Mouse (Mus musculus) mouse embryonic stem cell (cell line): ENCODE results near the gene Tstd1.

Experiments used
- in situ Hi-C, 2 experiments: fragments of 300-500 bp; cut with MboI; formaldehyde crosslinking; loops; 1 replicate in 1 of 2; 3 replicates in 1 of 2; pipeline ENCODE4 v1.14.3; 2019 to 2020; ENCODE audit warnings: low sequenced_read_pairs in 2 of 2, low pct_unique_long_range_greater_than_20kb in 1 of 2, mixed read lengths in 1 of 2; ENCODE audit not compliant: unreplicated experiment in 1 of 2

Tstd1 gene

DNA sequence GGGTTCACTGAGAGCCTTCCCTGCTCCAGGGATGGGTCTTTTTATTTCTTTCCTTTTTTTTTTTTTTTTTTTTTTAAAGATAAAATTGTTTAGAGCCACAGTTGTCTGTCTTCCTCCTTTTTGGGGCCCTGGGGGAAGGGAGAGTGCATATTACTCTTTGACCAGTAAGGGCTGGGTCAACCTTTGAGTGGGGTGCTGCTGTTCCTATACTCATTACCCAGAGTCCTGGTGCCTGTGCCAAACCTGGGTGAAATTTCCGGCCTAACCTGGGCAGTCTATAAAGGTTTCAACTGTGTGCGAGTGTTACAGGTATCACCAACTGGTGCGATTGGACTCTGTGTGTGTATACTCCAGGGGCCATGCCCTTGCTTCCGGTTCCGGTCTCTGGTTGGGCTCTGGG lies at the start of gene Tstd1:
TSS of gene Tstd1 (plus strand) at position 213 of the 400 bp plus-strand sequence.
- in situ Hi-C loops, result no loop called here

DNA sequence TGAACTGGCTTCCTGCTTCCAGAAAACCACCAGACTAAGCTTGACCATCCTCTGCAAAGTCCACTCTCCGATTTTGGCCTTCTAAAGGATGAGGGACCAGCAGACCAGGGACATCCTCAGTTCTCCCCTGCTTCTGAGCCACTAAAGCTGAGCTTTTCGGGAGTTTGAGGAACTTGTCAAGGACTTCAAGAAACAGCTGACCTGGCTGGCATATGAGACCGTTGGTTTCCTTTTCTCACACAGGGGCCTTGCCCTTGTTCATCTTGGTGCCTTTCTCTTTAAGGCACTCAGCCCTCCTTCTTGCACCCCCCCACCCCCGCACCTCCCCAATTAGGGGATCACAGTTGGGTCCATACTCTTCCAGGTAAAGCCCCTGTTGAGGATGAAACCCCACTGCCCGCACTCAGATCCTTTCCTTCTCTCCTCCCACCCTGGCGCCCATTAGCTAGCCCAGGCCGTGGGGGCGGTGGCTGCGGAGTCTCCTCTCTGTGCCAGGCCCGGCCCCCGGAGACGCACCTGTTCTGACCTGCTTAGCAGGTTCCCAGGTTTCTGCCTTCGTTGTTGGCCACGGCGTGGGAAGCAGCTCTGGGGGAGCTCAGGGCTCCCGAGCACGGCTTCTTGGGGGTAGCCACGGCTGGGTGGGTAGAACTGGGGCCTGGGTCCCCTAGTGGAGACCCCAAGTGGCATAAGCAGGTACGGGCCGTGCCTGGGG lies 48.7 kb upstream of the Tstd1 start, which contains the start of gene Nectin4:
TSS of gene Nectin4 (plus strand) at position 255 of the 712 bp plus-strand sequence.
- in situ Hi-C loops, result loop anchor here (10.0 kb wide), 1 partner anchor 105 kb away; no protein-coding TSS in a partner anchor

DNA sequence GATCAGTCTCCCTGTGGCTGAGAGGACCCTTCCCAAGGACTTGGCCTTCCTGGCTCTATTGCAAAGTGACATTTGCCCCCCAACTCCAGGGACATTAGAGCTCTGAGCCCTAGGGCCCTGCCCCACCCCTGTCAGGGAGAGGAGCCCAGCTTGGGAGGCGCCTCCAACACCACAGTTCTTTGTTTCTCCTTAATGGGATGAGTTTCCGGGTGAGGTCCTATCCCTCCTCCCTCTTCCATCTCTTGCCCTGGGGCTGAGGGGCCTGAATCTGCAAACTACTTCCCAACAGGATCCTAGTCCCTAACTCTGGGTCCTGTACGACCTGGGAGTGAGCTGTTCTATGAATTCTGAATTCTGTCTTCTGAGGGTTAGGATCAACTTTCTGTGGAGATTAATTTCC lies 45.8 kb upstream of the Tstd1 start:
- in situ Hi-C loops, result no loop called here

DNA sequence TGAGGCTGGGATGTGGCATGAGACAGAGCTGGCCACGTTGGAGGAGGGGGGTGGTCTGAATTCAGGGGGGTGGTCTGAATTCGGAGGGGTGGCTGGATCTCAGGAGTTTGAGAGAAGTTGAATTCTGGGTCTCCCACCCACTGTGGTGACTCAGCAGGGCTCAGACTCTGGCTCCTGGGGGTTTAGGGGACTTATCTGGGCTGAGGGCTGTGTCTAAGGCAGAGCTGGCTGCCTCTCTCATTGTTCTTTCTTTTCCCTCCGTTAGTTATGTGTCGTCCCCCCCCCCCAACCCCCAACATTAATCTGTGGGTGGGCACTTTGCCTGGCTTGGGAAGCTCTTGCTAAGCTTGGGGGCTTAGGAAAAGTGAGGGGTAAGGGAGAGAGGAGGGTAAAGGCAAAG lies 44.7 kb upstream of the Tstd1 start:
- in situ Hi-C loops, result no loop called here

DNA sequence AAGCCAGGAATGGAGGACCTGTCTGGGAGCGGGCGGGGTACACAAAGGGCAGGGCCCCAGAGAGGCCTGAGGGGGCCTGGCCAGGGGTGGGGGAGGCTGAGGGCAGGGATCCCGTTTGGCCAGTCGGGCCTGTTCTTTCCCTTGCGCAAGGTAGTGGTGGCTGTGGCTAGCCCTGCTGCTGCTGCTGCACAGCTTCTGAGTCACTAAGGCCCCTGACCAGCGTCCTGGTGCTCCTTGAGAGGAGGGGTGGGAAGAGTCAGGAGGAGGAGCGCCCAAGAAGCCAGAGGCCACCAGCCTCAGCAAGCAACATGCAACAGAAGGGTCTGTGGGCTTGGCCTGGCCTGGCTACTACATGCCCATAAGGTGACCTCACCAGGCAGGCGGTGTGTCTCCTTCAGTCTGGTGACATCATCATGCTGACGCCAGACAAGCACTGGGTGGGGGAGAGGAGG lies 43.0 kb upstream of the Tstd1 start:
- in situ Hi-C loops, result no loop called here

DNA sequence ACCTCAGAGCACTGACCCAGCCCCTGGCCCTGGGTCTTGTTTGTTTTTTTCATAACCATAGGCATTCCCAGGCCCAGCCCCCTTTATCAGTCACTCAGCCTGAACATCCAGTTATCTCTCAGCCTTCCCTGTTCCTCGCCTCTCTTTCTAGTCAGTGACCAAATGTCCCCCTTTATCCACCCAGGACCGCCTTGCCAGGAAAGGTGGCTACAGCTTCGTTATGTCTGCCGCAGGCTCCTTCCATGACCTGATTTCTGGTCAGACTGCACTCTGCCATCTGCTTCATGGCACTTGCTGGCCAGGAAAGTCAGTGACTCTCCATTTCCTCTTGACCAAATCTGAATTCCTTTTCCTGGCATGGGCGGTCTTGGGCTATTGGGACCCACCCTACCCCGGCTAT lies 40.4 kb upstream of the Tstd1 start:
- in situ Hi-C loops, result no loop called here

DNA sequence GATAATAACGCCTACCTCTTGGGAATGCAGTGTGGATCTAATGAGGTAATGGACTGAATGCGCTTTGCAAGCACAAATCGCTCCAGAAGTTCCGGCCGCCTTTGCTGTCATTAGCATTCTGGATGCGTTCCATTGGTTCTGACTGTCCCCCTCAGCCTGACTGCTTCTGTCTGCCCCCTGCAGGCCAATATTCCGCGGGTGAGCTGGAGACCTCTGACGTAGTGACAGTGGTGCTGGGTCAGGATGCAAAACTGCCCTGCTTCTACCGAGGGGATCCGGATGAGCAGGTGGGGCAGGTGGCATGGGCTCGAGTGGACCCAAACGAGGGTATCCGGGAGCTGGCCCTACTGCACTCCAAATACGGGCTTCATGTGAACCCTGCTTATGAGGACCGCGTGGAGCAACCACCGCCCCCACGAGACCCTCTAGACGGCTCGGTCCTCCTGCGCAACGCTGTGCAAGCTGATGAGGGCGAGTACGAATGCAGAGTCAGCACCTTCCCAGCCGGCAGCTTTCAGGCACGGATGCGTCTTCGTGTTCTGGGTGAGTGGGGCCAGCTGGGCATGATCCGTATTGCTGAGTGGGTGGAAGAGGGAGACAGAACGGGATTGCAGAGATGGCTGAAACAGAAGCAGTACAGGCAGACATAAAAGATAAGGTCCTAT lies 38.6 kb upstream of the Tstd1 start:
- in situ Hi-C loops, result no loop called here

DNA sequence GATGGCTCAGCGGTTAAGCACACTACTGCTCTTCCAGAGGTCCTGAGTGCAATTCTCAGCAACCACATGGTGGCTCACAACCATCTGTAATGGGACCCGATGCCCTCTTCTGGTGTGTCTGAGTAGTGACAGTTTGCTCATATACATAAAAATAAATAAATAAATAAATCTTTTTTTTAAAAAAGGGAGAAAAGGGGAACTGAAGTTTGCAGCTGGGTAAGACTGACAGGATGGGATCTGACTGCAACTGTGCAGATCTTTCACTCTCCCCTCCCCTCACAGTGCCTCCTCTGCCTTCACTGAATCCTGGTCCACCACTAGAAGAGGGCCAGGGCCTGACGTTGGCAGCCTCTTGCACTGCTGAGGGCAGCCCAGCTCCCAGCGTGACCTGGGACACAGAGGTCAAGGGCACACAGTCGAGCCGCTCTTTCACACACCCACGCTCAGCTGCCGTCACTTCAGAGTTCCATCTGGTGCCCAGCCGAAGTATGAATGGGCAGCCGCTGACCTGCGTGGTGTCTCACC lies 36.5 kb upstream of the Tstd1 start:
- in situ Hi-C loops, result no loop called here

DNA sequence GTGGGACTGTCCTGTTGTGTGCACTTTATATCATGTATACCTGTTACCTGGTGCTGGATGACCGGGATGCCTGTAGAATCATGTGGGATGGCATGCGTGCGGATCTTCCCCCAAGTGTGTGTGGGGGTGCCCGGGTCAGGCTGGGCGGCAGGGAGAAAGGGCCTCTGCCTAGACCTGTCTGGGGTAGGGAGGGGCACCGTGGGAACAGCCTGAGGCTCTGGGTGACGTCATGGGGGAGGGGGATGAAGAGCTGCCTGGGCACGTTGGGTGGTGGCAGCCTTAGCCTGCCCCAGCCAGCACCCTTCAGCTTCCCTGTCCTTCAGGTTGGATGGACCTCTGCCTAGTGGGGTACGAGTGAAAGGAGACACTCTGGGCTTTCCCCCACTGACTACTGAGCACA lies 34.3 kb upstream of the Tstd1 start:
- in situ Hi-C loops, result no loop called here

DNA sequence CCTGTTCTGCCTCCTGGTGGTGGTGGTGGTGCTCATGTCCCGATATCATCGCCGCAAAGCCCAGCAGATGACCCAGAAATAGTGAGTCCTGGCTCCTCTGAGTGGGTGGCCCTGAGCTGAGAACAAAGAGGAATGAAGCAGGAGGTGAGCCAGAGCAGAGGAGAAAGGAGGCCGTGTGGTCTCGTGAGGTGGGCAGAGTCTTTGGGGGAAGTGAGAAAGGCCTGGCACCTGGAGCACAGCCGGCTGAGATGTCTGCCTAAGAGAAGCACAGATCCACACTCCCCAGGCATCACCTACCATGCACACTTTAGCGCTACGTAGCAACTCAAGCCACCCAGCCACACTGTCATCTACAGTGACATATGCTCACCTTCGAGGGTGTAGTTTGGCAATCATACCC lies 33.5 kb upstream of the Tstd1 start:
- in situ Hi-C loops, result no loop called here

DNA sequence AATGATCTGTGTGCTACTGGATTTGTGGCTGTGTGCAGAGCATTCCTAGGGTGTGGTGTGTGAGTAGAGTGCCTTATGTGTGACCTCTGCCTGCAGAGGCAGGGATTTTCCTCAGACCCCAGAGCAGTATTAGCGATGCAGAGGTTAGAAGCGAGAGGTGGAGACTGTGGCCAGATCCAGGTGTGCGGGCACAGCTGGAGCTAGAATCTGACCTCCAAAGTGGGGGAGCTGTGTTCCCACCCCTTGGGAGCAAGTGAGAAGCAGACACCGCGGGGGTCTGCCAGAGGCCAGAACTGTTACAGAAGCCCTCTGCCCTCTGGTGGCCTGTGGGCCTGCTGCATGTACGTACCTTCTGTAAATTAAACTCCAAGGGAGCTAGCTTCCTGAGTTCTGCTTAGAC lies 31.6 kb upstream of the Tstd1 start:
- in situ Hi-C loops, result no loop called here

DNA sequence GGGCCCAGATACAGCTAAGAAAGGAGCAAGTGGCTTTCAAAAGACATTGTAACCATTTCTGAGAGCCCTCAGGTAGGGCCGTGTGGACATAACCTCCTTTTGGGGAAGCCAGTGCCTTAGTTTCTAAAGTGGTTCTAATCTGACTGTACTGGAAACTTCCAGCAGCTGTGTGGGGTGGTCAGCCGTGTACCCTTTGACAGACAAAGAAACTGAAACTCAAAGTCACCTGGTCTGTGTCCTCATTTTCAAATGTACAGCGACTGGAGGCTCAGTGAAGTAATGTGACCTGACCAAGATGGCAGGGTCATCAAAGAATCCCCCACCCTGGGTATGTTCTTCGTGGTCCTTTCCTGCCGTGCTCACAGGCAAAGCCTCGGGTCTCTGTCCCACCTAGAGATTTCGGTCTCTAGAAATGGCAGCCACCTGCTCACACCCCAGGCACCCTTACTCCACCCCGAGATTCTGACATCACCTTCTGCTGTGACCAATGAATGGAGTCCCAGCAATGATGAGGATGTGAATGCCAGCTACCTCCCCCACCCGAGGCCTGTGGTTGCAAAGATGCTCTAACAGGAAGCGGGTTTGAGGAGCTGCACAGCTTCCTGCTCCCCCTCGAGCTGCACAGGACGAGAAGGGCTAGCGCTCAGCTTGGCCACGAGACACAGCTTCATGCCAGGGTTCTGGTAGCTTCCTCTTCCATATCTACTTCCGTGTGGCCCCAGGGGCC lies 30.1 kb upstream of the Tstd1 start, which contains the start of gene Arhgap30:
TSS of gene Arhgap30 (plus strand) at position 579 of the 727 bp plus-strand sequence.
- in situ Hi-C loops, result no loop called here

DNA sequence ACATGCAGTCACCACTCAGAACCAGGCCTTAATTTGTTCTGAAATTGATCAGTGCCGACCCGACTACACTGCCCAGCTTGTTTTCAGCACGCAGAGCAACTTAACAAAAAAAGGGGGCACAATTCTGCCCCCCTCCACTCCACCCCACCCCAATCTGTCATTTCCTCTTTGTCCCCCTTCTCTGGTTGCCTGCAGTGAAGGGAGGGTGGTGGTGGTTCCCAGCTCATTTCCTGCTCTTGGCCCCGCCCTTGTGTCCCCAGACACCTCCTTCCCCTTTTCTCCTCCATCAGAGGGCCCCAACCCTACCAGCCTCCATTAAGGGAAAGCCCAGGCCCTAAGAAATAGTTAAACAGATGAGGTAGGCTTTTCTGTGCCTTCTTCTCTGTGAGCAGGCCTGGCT lies 28.6 kb upstream of the Tstd1 start:
- in situ Hi-C loops, result no loop called here

DNA sequence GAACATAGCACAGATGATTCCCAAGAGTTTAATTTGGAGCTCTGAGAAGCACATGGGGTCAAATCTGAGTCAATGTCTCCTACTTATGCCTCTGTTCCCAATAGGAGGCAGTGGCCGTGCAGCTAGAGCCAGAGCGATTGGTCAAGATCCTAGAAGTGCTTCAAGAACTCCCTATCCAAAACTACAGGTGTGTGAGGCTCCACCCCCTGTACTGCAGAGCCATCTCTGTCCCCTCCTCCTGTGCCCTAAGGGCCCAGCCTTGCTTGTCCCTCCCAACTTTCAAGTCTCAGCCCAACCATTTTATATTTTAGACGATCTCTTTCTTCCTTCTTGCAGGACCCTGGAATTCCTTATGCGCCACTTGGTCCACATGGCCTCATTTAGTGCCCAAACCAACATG lies 16.9 kb upstream of the Tstd1 start:
- in situ Hi-C loops, result no loop called here

DNA sequence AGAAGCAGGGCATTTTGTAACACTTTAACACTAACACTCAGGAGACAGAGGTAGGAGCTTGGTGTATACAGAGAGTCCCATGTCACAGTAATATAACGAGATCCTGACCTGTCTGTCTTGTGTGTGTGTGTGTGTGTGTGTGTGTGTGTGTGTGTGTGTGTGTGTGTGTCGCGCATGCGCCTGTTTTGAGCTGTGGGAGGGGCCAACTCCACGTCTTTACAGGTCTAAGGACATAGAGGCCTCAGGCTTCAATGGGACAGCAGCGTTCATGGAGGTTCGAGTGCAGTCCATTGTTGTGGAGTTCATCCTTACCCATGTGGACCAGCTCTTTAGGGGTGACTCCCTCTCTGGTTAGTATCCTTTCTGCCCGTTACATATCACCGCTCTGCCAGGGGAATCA lies 15.7 kb upstream of the Tstd1 start:
- in situ Hi-C loops, result no loop called here

DNA sequence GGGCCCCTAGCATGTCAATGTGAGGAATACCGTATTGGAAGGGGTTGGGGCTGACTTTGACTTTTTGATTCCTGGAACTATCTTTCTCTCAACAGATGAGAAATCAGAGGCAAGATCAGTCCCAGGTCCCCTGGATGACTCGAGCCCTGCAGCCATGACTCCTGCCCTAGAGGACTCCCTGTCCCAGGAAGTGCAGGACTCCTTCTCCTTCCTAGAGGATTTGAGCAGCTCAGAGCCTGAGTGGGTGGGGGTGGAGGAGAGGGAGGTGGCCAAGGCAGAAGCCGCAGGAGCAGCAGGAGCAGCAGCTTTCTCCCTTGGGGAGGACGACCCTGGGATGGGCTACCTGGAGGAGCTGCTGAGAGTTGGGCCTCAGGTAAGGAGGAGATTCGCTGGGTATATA lies 11.4 kb upstream of the Tstd1 start:
- in situ Hi-C loops, result no loop called here

DNA sequence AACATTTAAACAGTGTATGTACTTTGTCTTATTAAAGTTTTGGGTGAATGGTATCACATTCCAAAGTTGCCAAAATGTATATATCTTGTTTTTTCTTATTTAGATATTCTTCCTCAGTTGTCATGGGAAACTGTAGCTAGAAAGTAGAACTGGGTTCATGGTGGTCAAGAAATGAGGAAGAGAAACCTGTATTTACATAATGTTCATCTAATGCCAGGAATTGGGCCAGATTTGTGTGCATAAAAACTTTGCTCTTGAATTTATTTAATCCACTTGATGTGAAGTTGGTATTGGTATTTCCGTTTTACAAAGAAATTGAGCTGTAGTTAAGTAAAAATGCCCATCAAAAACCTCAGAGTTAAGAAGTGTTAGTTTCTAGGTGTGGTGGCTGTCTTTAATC lies 8.4 kb upstream of the Tstd1 start:
- in situ Hi-C loops, result no loop called here

DNA sequence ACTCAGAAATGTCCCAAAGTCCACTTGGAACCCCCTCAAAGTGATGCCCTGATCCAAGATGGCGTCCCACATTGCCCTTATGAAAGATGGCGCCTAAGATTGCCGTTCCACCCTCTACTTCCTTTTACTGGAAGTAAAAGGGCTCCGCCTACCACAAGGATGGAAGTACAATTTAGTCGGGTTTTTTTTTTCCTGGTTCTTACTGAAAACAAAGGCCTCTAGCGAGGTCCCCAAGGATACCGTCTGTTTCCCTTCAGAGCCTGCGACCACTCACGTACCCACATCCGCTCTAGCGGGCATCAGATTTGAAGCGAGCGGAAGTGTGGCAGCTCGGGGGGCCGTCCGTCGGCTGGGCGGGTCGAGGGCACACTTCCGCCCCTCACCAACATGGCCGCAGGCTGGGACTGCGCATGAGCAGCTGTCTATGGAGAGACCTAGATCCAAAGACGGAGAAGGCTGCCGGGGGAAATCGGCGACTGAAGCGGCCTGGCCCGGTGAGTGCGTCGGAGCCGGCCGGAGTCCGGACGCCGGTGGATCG lies 7.7 kb upstream of the Tstd1 start, which contains the start of gene Usf1:
TSS of gene Usf1 (plus strand) at position 367 of the 538 bp plus-strand sequence.
- in situ Hi-C loops, result no loop called here

DNA sequence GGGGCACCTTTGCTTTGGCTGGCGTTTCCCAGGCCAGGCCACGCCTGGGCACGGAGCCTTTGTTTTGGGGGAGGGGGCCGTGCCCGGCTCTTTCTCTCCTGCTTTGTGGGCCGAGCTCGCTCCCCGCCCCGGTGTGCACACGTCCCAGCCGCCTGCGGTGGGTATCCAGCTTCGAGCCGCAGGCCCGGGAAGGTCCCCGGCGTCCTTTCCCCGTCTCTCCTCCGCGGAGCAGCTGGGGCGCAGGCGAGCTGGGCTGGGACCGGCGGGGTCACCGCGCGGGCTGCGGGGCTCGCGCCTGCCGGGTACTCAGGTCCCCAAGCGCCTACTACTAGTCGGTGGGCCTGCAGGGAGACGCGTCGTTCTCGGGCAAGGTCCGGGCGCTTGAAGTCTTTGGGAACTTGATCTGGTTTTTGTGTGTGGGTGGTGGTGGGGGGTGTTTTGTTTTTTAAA lies 7.2 kb upstream of the Tstd1 start:
- in situ Hi-C loops, result no loop called here
